15 mouse cellular contexts compared by ENCODE assay signal in the genomic region with DNA sequence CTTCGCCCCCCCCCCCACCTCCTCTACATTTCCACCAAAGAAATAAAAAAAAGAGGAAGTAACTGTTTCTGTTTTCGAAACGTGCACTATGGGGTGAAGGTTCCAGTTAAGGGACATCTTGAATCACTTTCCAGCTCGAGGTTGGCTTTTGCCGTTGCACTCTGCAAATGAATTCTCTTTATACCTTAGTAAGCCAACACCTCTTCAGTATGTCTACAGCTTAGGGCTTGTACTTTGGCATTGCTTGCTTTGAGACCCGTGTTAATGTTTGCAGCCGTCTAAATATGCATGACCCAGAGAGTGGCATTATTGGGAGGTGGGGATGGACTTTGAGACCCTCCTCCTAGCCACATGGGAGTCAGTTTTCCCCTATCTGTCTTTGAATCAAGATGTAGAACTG. TPM values are rescaled to one million over a fixed set of nuclear protein-coding genes. Genes with fewer than 3 reads are reported as not detected.
DNase-seq lines count a peak whose midpoint lies in the region; ATAC-seq and TF ChIP-seq lines count a peak whose summit lies in the region.
"Had no signal": no experiment of that assay in that cellular context is flagged by ENCODE, and none has a peak within 500 bp of the region (broad histone marks: within the 10 kb centered on the region; RNA-seq: fewer than 3 reads in every experiment).

No protein-coding gene starts in this region.

- no peak overlapping the region for H3K4me3 ChIP-seq in intestine, embryonic 15.5 days (replicated peaks)
- no peak overlapping the region for H3K4me3 ChIP-seq in intestine, postnatal 0 days (ENCODE audit: low read depth, low read length)
- peak overlapping the region; percentile 30; the same call in 1 of the 2 replicates for H3K4me3 ChIP-seq in bone marrow macrophage, adult 2 months (ENCODE audit: insufficient read depth, low read length)
- H3K4me3 ChIP-seq in liver, embryonic 16.5 days (ENCODE audit: low read depth, low read length): no peak overlapping the region
- H3K4me3 ChIP-seq: heart, embryonic 15.5 days; midbrain, embryonic 13.5 days had no signal

- ATAC-seq in intestine, embryonic 15.5 days: no peak
- ATAC-seq in intestine, postnatal 0 days: no peak
- ATAC-seq in liver, embryonic 16.5 days (ENCODE audit: low read depth): no peak
- ATAC-seq in activated CD4-positive, CD25-positive, alpha-beta regulatory T cell, adult 4 months: no peak
- ATAC-seq: forebrain, embryonic 16.5 days; lung, postnatal 0 days; midbrain, embryonic 13.5 days had no signal

- H3K9ac ChIP-seq in intestine, embryonic 15.5 days: no peak overlapping the region
- H3K9ac ChIP-seq in intestine, postnatal 0 days (ENCODE audit: low read depth, low read length): no peak overlapping the region
- no peak overlapping the region for H3K9ac ChIP-seq in liver, embryonic 16.5 days (ENCODE audit: low read depth, low read length)
- H3K9ac ChIP-seq: heart, embryonic 15.5 days; midbrain, embryonic 13.5 days had no signal

- no peak for TF ChIP-seq CTCF in intestine, postnatal 0 days (IDR thresholded peaks at IDR 0.05; ENCODE audit: low read depth)
- TF ChIP-seq CTCF in bone marrow macrophage, adult 2 months (IDR thresholded peaks at IDR 0.05; ENCODE audit: low read depth, low read length): no peak

- 46% methylated on average over 7 of the region's 7 CpGs for WGBS in intestine, embryonic 15.5 days
- 40% methylated on average over 7 of the region's 7 CpGs for WGBS in intestine, postnatal 0 days
- WGBS in liver, embryonic 16.5 days (ENCODE audit: insufficient replicate concordance): 6% methylated on average over 6 of the region's 7 CpGs

- no peak for TF ChIP-seq POLR2A in bone marrow macrophage, adult 2 months (IDR thresholded peaks at IDR 0.05; ENCODE audit: borderline replicate concordance, low read depth, low read length)

- DNase-seq in A20 (ENCODE audit: low read depth, low spot score): peak; percentile 85
- DNase-seq in left cerebral cortex, adult 11 months (ENCODE audit: low spot score): no peak
- no peak for DNase-seq in adrenal gland, postnatal 36 days
- DNase-seq: adrenal gland, postnatal 10 days; gastrocnemius, postnatal 14 days; retina, postnatal 1 day had no signal

- H3K9me3 ChIP-seq in intestine, embryonic 15.5 days: no peaks in the 10 kb centered on the region
- H3K9me3 ChIP-seq in intestine, postnatal 0 days (ENCODE audit: control insufficient read depth): no peaks in the 10 kb centered on the region
- no peaks in the 10 kb centered on the region for H3K9me3 ChIP-seq in liver, embryonic 16.5 days (replicated peaks; ENCODE audit: control insufficient read depth, low read length)
- H3K9me3 ChIP-seq: heart, embryonic 15.5 days; midbrain, embryonic 13.5 days had no signal

- 0 out of 2 replicates have a peak overlapping the region, but pooled peaks have one; percentile 88 for H3K4me2 ChIP-seq in intestine, embryonic 15.5 days (replicated peaks)
- H3K4me2 ChIP-seq in intestine, postnatal 0 days (replicated peaks; ENCODE audit: low read depth): no peak overlapping the region
- H3K4me2 ChIP-seq in liver, embryonic 16.5 days (ENCODE audit: low read depth, low read length): 0 out of 2 replicates have a peak overlapping the region, but pooled peaks have one; percentile 35
- H3K4me2 ChIP-seq: heart, embryonic 15.5 days; midbrain, embryonic 13.5 days had no signal

- 0 out of 2 replicates have a peak overlapping the region, but pooled peaks have one; percentile 22 for H3K27ac ChIP-seq in intestine, embryonic 15.5 days
- H3K27ac ChIP-seq in intestine, postnatal 0 days (ENCODE audit: low read depth, low read length): no peak overlapping the region
- H3K27ac ChIP-seq in bone marrow macrophage, adult 2 months (ENCODE audit: insufficient read depth, low read depth, low read length): peak overlapping the region; percentile 61
- H3K27ac ChIP-seq in liver, embryonic 16.5 days (ENCODE audit: low read length): peak overlapping the region; percentile 69
- H3K27ac ChIP-seq: heart, embryonic 15.5 days; midbrain, embryonic 13.5 days had no signal

- no peaks in the 10 kb centered on the region for H3K27me3 ChIP-seq in intestine, embryonic 15.5 days (replicated peaks)
- no peaks in the 10 kb centered on the region for H3K27me3 ChIP-seq in intestine, postnatal 0 days (replicated peaks; ENCODE audit: control insufficient read depth, insufficient read depth, low read length)
- H3K27me3 ChIP-seq in liver, embryonic 16.5 days (ENCODE audit: control insufficient read depth, insufficient read depth, low read depth, low read length): no peaks in the 10 kb centered on the region
- H3K27me3 ChIP-seq: heart, embryonic 15.5 days; midbrain, embryonic 13.5 days had no signal

- H3K4me1 ChIP-seq in intestine, embryonic 15.5 days (replicated peaks): peaks cover 9% of the 10 kb centered on the region
- H3K4me1 ChIP-seq in intestine, postnatal 0 days (replicated peaks; ENCODE audit: control insufficient read depth, insufficient read depth, low read length): no peaks in the 10 kb centered on the region
- H3K4me1 ChIP-seq in bone marrow macrophage, adult 2 months (ENCODE audit: control insufficient read depth, insufficient read depth, low read length): peaks cover 22% of the 10 kb centered on the region
- H3K4me1 ChIP-seq in liver, embryonic 16.5 days (ENCODE audit: control insufficient read depth, low read depth, low read length): peaks cover 31% of the 10 kb centered on the region

- H3K36me3 ChIP-seq in intestine, embryonic 15.5 days: no peaks in the 10 kb centered on the region
- H3K36me3 ChIP-seq in intestine, postnatal 0 days (ENCODE audit: control insufficient read depth, insufficient read depth): no peaks in the 10 kb centered on the region
- no peaks in the 10 kb centered on the region for H3K36me3 ChIP-seq in liver, embryonic 16.5 days (ENCODE audit: control insufficient read depth, insufficient read depth)
- H3K36me3 ChIP-seq: heart, embryonic 15.5 days had no signal

RNA-seq across cellular contexts. Expression of gene Nxpe3, which starts 2.6 kb away (rescaled TPM):
- polyA plus RNA-seq in intestine, embryonic 15.5 days (2015; fragmentation: Nextera tagmentation; extraction: Ambion mirVana): 1.3 and 1.5 TPM in 2 replicates
- polyA plus RNA-seq in intestine, postnatal 0 days (2015; fragmentation: Nextera tagmentation; extraction: Ambion mirVana): 0.72 and 1.0 TPM in 2 replicates
- polyA plus RNA-seq in bone marrow macrophage, adult 2 months (2012; ENCODE audit: insufficient read depth, insufficient read length, missing spikeins): 0.20 TPM in 2 replicates
- 0.60 and 0.64 TPM in 2 replicates for polyA plus RNA-seq in liver, embryonic 16.5 days (2015; fragmentation: Nextera tagmentation; extraction: Ambion mirVana)
- 10 to 100 TPM; 15.0 to 28.2 TPM for polyA plus RNA-seq in activated CD4-positive, CD25-positive, alpha-beta regulatory T cell, adult 4 months (2017; shearing (Covaris generic))
- total RNA-seq in adrenal gland, postnatal 36 days (2021): 1 to 10 TPM in 1 of 2 experiments, under 1 TPM in 1; 0.83 to 1.5 TPM

RNA-seq across cellular contexts. Expression of gene Cep97, which starts 42.2 kb away (rescaled TPM):
- 5.9 and 6.7 TPM in 2 replicates for polyA plus RNA-seq in intestine, embryonic 15.5 days (2015; fragmentation: Nextera tagmentation; extraction: Ambion mirVana)
- 1.5 and 1.9 TPM in 2 replicates for polyA plus RNA-seq in intestine, postnatal 0 days (2015; fragmentation: Nextera tagmentation; extraction: Ambion mirVana)
- polyA plus RNA-seq in bone marrow macrophage, adult 2 months (2012; ENCODE audit: insufficient read depth, insufficient read length, missing spikeins): 3.5 and 4.8 TPM in 2 replicates
- 3.5 and 3.7 TPM in 2 replicates for polyA plus RNA-seq in liver, embryonic 16.5 days (2015; fragmentation: Nextera tagmentation; extraction: Ambion mirVana)
- 10 to 100 TPM; 22.8 to 28.3 TPM for polyA plus RNA-seq in activated CD4-positive, CD25-positive, alpha-beta regulatory T cell, adult 4 months (2017; shearing (Covaris generic))
- 1 to 10 TPM; 8.1 to 8.8 TPM for total RNA-seq in adrenal gland, postnatal 36 days (2021)

RNA-seq across cellular contexts. Expression of gene Nfkbiz, which starts 53.8 kb away (rescaled TPM):
- 8.7 and 8.8 TPM in 2 replicates for polyA plus RNA-seq in intestine, embryonic 15.5 days (2015; fragmentation: Nextera tagmentation; extraction: Ambion mirVana)
- 7.8 and 8.8 TPM in 2 replicates for polyA plus RNA-seq in intestine, postnatal 0 days (2015; fragmentation: Nextera tagmentation; extraction: Ambion mirVana)
- 60.3 and 61.0 TPM in 2 replicates for polyA plus RNA-seq in bone marrow macrophage, adult 2 months (2012; ENCODE audit: insufficient read depth, insufficient read length, missing spikeins)
- polyA plus RNA-seq in liver, embryonic 16.5 days (2015; fragmentation: Nextera tagmentation; extraction: Ambion mirVana): 2.2 and 2.3 TPM in 2 replicates
- 10 to 100 TPM; 28.6 to 30.5 TPM for polyA plus RNA-seq in activated CD4-positive, CD25-positive, alpha-beta regulatory T cell, adult 4 months (2017; shearing (Covaris generic))
- total RNA-seq in adrenal gland, postnatal 36 days (2021): 1 to 10 TPM; 4.6 to 5.6 TPM
